Mouse (Mus musculus): ENCODE measurements at regions not wholly inside any gene's neighbourhood (a gene's known extent, or its start where the extent isn't known, plus 50 kb on each side); places are given as distances from the start of the nearest gene placed in this dataset.

DNA sequence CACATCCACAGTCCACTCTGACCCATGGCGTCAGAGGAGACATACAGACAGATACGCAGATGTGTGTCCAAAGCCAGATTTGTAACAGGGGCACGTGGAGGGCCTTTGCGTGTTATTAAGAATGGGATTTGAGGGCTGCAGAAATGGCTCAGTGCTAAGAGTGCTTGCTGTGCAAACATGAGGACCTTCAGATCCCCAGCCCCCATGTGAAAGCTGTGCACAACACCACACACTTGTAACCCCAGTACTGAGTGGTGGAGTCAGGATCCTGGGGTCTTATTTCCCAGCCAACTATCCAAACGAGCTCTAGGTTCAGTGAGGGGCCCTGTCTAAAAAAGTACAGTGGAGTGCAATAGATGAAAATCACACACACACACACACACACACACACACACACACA lies 177.4 kb downstream of the Slc4a3 start:
- Histone ChIP-seq H3K4me2 (replicated peaks; ENCODE audit: low read depth) (no peak overlapping the region), H3K9me3 (ENCODE audit: control insufficient read depth) (no peaks in the 10 kb centered on the region), H3K27me3 (replicated peaks; ENCODE audit: control insufficient read depth, insufficient read depth, low read length) (no peaks in the 10 kb centered on the region), H3K36me3 (ENCODE audit: control insufficient read depth, insufficient read depth) (no peaks in the 10 kb centered on the region), H3K9ac (ENCODE audit: low read depth, low read length) (no peak overlapping the region), H3K4me1 (replicated peaks; ENCODE audit: control insufficient read depth, insufficient read depth, low read length) (no peaks in the 10 kb centered on the region), H3K4me3 (ENCODE audit: low read depth, low read length) (no peak overlapping the region), H3K27ac (ENCODE audit: low read depth, low read length) (no peak overlapping the region)
- WGBS = 85% methylated on average over 5 of the region's 5 CpGs
- TF ChIP-seq CTCF (IDR thresholded peaks at IDR 0.05; ENCODE audit: low read depth) = no peak
- ATAC-seq = no peak

DNA sequence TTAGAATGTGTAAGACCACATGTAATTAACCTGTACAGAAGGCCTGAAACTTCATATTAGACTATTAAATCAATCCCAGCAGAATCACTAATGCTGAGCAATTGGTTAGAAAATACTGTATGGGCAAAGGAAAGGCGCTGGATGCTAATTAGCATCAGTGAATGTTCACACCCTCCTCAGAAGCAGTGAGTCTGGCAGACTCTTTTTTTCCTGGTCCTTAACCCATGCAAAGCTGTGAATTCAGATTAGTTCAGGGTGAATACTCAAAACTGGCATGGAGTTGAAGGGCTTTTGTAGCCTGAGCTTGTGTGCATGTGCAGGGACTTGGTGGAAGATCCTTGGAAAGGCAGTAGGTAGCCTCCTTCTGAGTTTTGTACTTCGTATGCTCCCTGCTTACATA lies 179.3 kb downstream of the Slc4a3 start:
- no peak for ATAC-seq
- no peak for TF ChIP-seq CTCF (IDR thresholded peaks at IDR 0.05; ENCODE audit: low read depth)
- no peak overlapping the region for H3K27ac ChIP-seq (ENCODE audit: low read depth, low read length)
- no peaks in the 10 kb centered on the region for H3K36me3 ChIP-seq (ENCODE audit: control insufficient read depth, insufficient read depth)
- H3K4me1 ChIP-seq (replicated peaks; ENCODE audit: control insufficient read depth, insufficient read depth, low read length) = no peaks in the 10 kb centered on the region
- H3K27me3 ChIP-seq (replicated peaks; ENCODE audit: control insufficient read depth, insufficient read depth, low read length) = no peaks in the 10 kb centered on the region
- WGBS = 89% methylated on average over 2 of the region's 2 CpGs
- H3K9ac ChIP-seq (ENCODE audit: low read depth, low read length) = no peak overlapping the region
- H3K4me2 ChIP-seq (replicated peaks; ENCODE audit: low read depth) = no peak overlapping the region
- H3K4me3 ChIP-seq (ENCODE audit: low read depth, low read length) = no peak overlapping the region
- H3K9me3 ChIP-seq (ENCODE audit: control insufficient read depth) = no peaks in the 10 kb centered on the region

DNA sequence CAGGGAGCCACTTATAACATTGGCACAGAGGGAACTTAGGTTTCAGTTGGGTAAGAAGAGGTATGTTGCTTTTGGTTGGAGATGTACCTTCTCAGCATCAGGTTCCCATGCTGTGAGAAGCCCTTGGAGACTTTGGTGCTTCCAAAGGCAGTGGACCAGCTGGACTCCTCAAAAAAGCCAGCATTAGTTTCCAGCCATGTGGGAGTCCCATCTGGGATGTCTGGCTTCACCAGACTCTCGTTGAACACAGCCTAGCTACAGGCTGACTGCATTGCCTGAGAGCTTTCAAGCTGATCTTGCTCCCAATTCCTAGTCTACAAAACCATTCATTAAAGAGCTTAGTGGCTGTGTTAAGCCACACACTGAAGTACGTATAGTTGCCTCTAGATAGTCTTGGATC lies 182.8 kb downstream of the Slc4a3 start:
- no peak overlapping the region for H3K27ac ChIP-seq (ENCODE audit: low read depth, low read length)
- H3K27me3 ChIP-seq (replicated peaks; ENCODE audit: control insufficient read depth, insufficient read depth, low read length) = no peaks in the 10 kb centered on the region
- no peak overlapping the region for H3K4me2 ChIP-seq (replicated peaks; ENCODE audit: low read depth)
- H3K9ac ChIP-seq (ENCODE audit: low read depth, low read length) = no peak overlapping the region
- ATAC-seq = no peak
- no peak for TF ChIP-seq CTCF (IDR thresholded peaks at IDR 0.05; ENCODE audit: low read depth)
- H3K4me3 ChIP-seq (ENCODE audit: low read depth, low read length) = no peak overlapping the region
- no peaks in the 10 kb centered on the region for H3K9me3 ChIP-seq (ENCODE audit: control insufficient read depth)
- no peaks in the 10 kb centered on the region for H3K4me1 ChIP-seq (replicated peaks; ENCODE audit: control insufficient read depth, insufficient read depth, low read length)
- no peaks in the 10 kb centered on the region for H3K36me3 ChIP-seq (ENCODE audit: control insufficient read depth, insufficient read depth)
- 73% methylated on average over 2 of the region's 2 CpGs for WGBS

DNA sequence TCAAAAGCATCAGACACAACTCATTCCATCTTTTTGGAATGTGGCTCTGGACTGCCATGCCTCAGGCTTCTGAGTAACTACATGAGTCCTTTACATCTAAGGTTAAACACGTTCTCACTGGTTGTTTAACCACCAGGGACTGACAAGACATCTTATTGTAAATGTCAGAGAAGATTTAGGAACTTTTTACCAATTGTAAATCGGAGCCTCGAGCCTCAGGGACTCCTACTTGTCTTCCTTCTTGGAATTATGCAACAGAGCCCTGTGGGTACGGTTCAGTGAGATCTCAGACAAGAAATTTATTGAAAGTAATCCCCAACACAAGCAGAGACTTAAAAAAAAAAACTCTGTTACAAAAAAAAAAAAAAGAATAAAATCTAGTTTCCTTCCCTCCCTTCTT lies 187.7 kb downstream of the Slc4a3 start:
- Histone ChIP-seq H3K4me2 (replicated peaks; ENCODE audit: low read depth) (no peak overlapping the region), H3K9me3 (ENCODE audit: control insufficient read depth) (no peaks in the 10 kb centered on the region), H3K9ac (ENCODE audit: low read depth, low read length) (no peak overlapping the region), H3K27me3 (replicated peaks; ENCODE audit: control insufficient read depth, insufficient read depth, low read length) (no peaks in the 10 kb centered on the region), H3K4me1 (replicated peaks; ENCODE audit: control insufficient read depth, insufficient read depth, low read length) (no peaks in the 10 kb centered on the region), H3K36me3 (ENCODE audit: control insufficient read depth, insufficient read depth) (no peaks in the 10 kb centered on the region), H3K27ac (ENCODE audit: low read depth, low read length) (no peak overlapping the region), H3K4me3 (ENCODE audit: low read depth, low read length) (no peak overlapping the region)
- no peak for TF ChIP-seq CTCF (IDR thresholded peaks at IDR 0.05; ENCODE audit: low read depth)
- WGBS = 28% methylated on average over 4 of the region's 4 CpGs
- ATAC-seq = no peak

DNA sequence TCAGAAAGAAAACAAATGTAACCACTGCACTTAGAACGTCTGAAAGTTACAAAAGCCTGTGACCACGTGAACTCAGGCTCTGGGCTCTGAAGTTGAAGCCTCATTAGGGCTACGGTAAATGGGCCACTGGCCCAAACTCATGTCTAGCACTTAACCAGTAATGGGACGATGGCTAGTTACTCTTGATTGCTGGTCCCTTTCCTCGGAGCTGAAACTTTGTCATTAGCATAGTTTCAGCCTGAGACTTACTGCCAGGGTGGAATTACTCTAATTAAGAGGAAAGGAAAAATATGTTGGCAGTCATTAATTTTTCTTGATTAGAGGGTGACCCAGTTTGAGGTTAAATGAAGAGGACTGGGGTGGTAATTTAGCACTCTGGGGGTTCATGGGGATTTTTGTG lies 192.6 kb downstream of the Slc4a3 start:
- ATAC-seq = no peak
- Histone ChIP-seq H3K27me3 (replicated peaks; ENCODE audit: control insufficient read depth, insufficient read depth, low read length) (no peaks in the 10 kb centered on the region), H3K36me3 (ENCODE audit: control insufficient read depth, insufficient read depth) (no peaks in the 10 kb centered on the region), H3K4me1 (replicated peaks; ENCODE audit: control insufficient read depth, insufficient read depth, low read length) (no peaks in the 10 kb centered on the region), H3K4me3 (ENCODE audit: low read depth, low read length) (no peak overlapping the region), H3K9ac (ENCODE audit: low read depth, low read length) (no peak overlapping the region), H3K9me3 (ENCODE audit: control insufficient read depth) (no peaks in the 10 kb centered on the region), H3K27ac (ENCODE audit: low read depth, low read length) (no peak overlapping the region), H3K4me2 (replicated peaks; ENCODE audit: low read depth) (no peak overlapping the region)
- TF ChIP-seq CTCF (IDR thresholded peaks at IDR 0.05; ENCODE audit: low read depth) = no peak
- 72% methylated on average over 5 of the region's 5 CpGs for WGBS

DNA sequence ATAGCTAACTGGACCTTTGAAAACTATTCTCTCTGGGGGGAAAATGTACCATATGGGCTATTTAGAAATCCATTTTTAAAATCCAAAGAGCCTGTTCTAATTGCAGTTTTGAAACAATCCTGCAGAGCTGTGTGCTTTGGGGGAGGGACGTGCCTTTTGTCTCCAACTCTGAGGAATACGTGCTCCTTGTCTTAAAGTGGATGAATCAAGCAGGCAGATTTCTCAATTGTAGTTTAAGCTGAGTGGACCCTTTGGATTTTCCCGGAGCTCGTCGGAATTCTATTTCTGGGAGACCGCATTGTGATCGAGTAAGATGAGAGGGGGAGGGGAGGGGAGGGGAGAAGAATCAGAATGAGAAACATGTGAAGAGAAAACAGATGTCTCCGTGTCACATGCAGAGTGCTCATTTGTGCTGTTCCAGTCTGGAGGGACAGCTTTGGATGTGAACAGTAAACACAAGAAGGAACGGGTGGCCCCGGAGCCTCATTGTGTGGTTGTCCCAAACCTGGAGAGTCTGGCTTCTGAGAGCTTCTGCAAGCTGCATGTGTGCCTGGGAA lies 203.7 kb downstream of the Slc4a3 start:
- Histone ChIP-seq H3K9me3 (ENCODE audit: control insufficient read depth) (no peaks in the 10 kb centered on the region), H3K9ac (ENCODE audit: low read depth, low read length) (no peak overlapping the region), H3K27ac (ENCODE audit: low read depth, low read length) (no peak overlapping the region), H3K4me3 (ENCODE audit: low read depth, low read length) (no peak overlapping the region), H3K36me3 (ENCODE audit: control insufficient read depth, insufficient read depth) (no peaks in the 10 kb centered on the region), H3K27me3 (replicated peaks; ENCODE audit: control insufficient read depth, insufficient read depth, low read length) (no peaks in the 10 kb centered on the region), H3K4me2 (replicated peaks; ENCODE audit: low read depth) (no peak overlapping the region), H3K4me1 (replicated peaks; ENCODE audit: control insufficient read depth, insufficient read depth, low read length) (no peaks in the 10 kb centered on the region)
- TF ChIP-seq CTCF (IDR thresholded peaks at IDR 0.05; ENCODE audit: low read depth) = no peak
- ATAC-seq = no peak
- WGBS = 67% methylated on average over 10 of the region's 10 CpGs

DNA sequence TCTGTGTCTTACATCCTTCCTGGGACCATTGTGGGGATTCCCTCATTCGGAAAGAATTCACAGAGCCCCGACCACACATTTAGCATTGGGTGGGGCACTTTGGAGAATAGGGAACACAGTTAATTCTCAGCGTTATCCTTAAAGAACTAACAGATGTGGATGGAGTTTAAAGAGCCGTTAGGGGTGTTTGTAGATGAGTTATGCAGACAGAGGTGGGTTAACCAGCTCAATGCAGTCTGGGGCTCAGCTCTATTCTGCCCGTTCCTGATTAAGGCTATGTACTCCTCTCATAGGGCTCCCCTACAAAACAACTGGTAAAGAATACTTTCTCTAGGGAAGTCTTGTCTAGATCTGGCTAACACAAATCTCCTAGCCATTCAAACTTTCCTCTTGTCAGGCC lies 226.1 kb downstream of the Slc4a3 start:
- no peak overlapping the region for H3K27ac ChIP-seq (ENCODE audit: low read depth, low read length)
- no peak for TF ChIP-seq CTCF (IDR thresholded peaks at IDR 0.05; ENCODE audit: low read depth)
- 66% methylated on average over 5 of the region's 5 CpGs for WGBS
- ATAC-seq = no peak
- H3K27me3 ChIP-seq (replicated peaks; ENCODE audit: control insufficient read depth, insufficient read depth, low read length) = no peaks in the 10 kb centered on the region
- no peak overlapping the region for H3K9ac ChIP-seq (ENCODE audit: low read depth, low read length)
- H3K4me1 ChIP-seq (replicated peaks; ENCODE audit: control insufficient read depth, insufficient read depth, low read length) = no peaks in the 10 kb centered on the region
- H3K4me2 ChIP-seq (replicated peaks; ENCODE audit: low read depth) = no peak overlapping the region
- no peak overlapping the region for H3K4me3 ChIP-seq (ENCODE audit: low read depth, low read length)
- no peaks in the 10 kb centered on the region for H3K9me3 ChIP-seq (ENCODE audit: control insufficient read depth)
- H3K36me3 ChIP-seq (ENCODE audit: control insufficient read depth, insufficient read depth) = no peaks in the 10 kb centered on the region
